Mouse (Mus musculus): ENCODE measurements around the gene Olfr203. TPM values are rescaled to one million over a fixed set of nuclear protein-coding genes. Genes with fewer than 3 reads are reported as not detected.
"Not testable (repeated sequence)": the region's sequence is repeated elsewhere in the genome, so short reads cannot be mapped to it uniquely, and the experiment has no call there.

Olfr203 gene
- polyA plus RNA-seq, 1 experiment from 2014 or later, result not detected

GRCm38 (mm10) chr16:59323262-59323661 is 24.6 kb downstream of the Olfr203 start:
- not testable (repeated sequence) for H3K4me3 ChIP-seq (ENCODE audit: low read depth, low read length); H3K36me3 ChIP-seq (ENCODE audit: control insufficient read depth, insufficient read depth, low read length); H3K27ac ChIP-seq (replicated peaks; ENCODE audit: low read depth, low read length); DNase-seq (ENCODE audit: low spot score); H3K4me2 ChIP-seq (ENCODE audit: low read depth, low read length); H3K9ac ChIP-seq (ENCODE audit: low read depth, low read length); H3K9me3 ChIP-seq (ENCODE audit: control insufficient read depth, low read length); ATAC-seq (ENCODE audit: low read depth); H3K27me3 ChIP-seq (replicated peaks; ENCODE audit: control insufficient read depth, insufficient read depth, low read length); H3K4me1 ChIP-seq (ENCODE audit: control insufficient read depth, insufficient read depth, low read length)
- WGBS, result 61% methylated on average over 1 of the region's 1 CpGs

GRCm38 (mm10) chr16:59331038-59331437 is 32.4 kb downstream of the Olfr203 start, which contains the start of gene Olfr205:
Gene Olfr205, minus strand, starts transcription at chr16:59331138.
- no peak within 1 kb of the TSS for H3K27ac ChIP-seq (replicated peaks; ENCODE audit: low read depth, low read length)
- DNase-seq (ENCODE audit: low spot score) (no peak), ATAC-seq (ENCODE audit: low read depth) (no peak)
- no peaks in the 10 kb centered on the region for H3K9me3 ChIP-seq (ENCODE audit: control insufficient read depth, low read length)
- no peaks in the 10 kb centered on the region for H3K27me3 ChIP-seq (replicated peaks; ENCODE audit: control insufficient read depth, insufficient read depth, low read length)
- H3K4me1 ChIP-seq (ENCODE audit: control insufficient read depth, insufficient read depth, low read length), result no peaks in the 10 kb centered on the region
- H3K36me3 ChIP-seq (ENCODE audit: control insufficient read depth, insufficient read depth, low read length), result no peaks in the 10 kb centered on the region
- no peak within 1 kb of the TSS for H3K4me2 ChIP-seq (ENCODE audit: low read depth, low read length)
- no peak within 1 kb of the TSS for H3K4me3 ChIP-seq (ENCODE audit: low read depth, low read length)
- H3K9ac ChIP-seq (ENCODE audit: low read depth, low read length), result no peak within 1 kb of the TSS

DNA sequence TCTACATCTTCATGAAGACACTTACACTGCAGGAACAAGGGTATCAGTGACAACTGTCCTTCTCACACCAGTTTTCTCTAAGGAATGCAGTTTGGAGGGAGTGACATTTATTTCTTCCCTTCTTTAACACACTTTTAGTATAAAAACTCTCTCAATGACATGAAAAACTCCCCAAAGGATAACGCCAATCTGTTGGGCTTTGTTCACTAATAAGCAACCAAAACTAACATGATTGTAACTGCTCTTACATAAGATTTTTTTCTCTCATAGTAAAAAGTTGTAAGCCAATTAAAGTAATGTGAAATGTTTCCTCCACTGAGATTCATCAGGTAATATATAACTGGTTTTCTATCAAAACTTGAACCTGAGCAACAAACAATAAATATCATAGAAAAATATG is 50.5 kb downstream of the Olfr203 start, which contains the start of gene Olfr206:
TSS of gene Olfr206 (minus strand) at position 101 of the 400 bp plus-strand sequence.
- no peak for ATAC-seq (ENCODE audit: low read depth)

More for the DNA sequence above, 50.5 kb downstream of the Olfr203 start, which contains the start of gene Olfr206:
- no peaks in the 10 kb centered on the region for H3K27me3 ChIP-seq (replicated peaks; ENCODE audit: control insufficient read depth, insufficient read depth, low read length)
- H3K4me3 ChIP-seq (ENCODE audit: low read depth, low read length), result no peak within 1 kb of the TSS
- no peak for DNase-seq (ENCODE audit: low spot score)
- no peak within 1 kb of the TSS for H3K9ac ChIP-seq (ENCODE audit: low read depth, low read length)
- no peaks in the 10 kb centered on the region for H3K36me3 ChIP-seq (ENCODE audit: control insufficient read depth, insufficient read depth, low read length)
- no peak within 1 kb of the TSS for H3K27ac ChIP-seq (replicated peaks; ENCODE audit: low read depth, low read length)
- WGBS, result 79% methylated on average over 1 of the region's 1 CpGs
- no peak within 1 kb of the TSS for H3K4me2 ChIP-seq (ENCODE audit: low read depth, low read length)
- no peaks in the 10 kb centered on the region for H3K4me1 ChIP-seq (ENCODE audit: control insufficient read depth, insufficient read depth, low read length)
- H3K9me3 ChIP-seq (ENCODE audit: control insufficient read depth, low read length), result no peaks in the 10 kb centered on the region

Other genes starting within 250 kb of the Olfr203 start
- not detected in 2 replicates for gene Olfr190, start 220.9 kb upstream of the Olfr203 start, polyA plus RNA-seq (2014; fragmentation: Nextera tagmentation; extraction: Ambion mirVana)
- not detected in 2 replicates for gene Olfr191, start 209.1 kb upstream of the Olfr203 start, polyA plus RNA-seq (2014; fragmentation: Nextera tagmentation; extraction: Ambion mirVana)
- gene Olfr193, start 187.0 kb upstream of the Olfr203 start, polyA plus RNA-seq (2014; fragmentation: Nextera tagmentation; extraction: Ambion mirVana), result not detected in 2 replicates
- not detected in 2 replicates for gene Olfr194, start 177.8 kb upstream of the Olfr203 start, polyA plus RNA-seq (2014; fragmentation: Nextera tagmentation; extraction: Ambion mirVana)
- not detected in 2 replicates for gene Olfr195, start 151.8 kb upstream of the Olfr203 start, polyA plus RNA-seq (2014; fragmentation: Nextera tagmentation; extraction: Ambion mirVana)
- gene Olfr196, start 128.4 kb upstream of the Olfr203 start, polyA plus RNA-seq (2014; fragmentation: Nextera tagmentation; extraction: Ambion mirVana), result not detected in 2 replicates
- gene Olfr198, start 95.3 kb upstream of the Olfr203 start, polyA plus RNA-seq (2014; fragmentation: Nextera tagmentation; extraction: Ambion mirVana), result not detected in 2 replicates
- not detected in 2 replicates for gene Olfr199, start 79.1 kb upstream of the Olfr203 start, polyA plus RNA-seq (2014; fragmentation: Nextera tagmentation; extraction: Ambion mirVana)
- 0.04 TPM in 1 of 2 replicates, not detected in the other for gene Olfr201, start 26.2 kb upstream of the Olfr203 start, polyA plus RNA-seq (2014; fragmentation: Nextera tagmentation; extraction: Ambion mirVana)
- gene Olfr202, start 12.1 kb upstream of the Olfr203 start, polyA plus RNA-seq (2014; fragmentation: Nextera tagmentation; extraction: Ambion mirVana), result not detected in 2 replicates
- not detected in 2 replicates for gene Olfr204, start 19.4 kb downstream of the Olfr203 start, polyA plus RNA-seq (2014; fragmentation: Nextera tagmentation; extraction: Ambion mirVana)
- not detected in 2 replicates for gene Olfr205, start 32.3 kb downstream of the Olfr203 start, polyA plus RNA-seq (2014; fragmentation: Nextera tagmentation; extraction: Ambion mirVana)
- not detected in 2 replicates for gene Olfr206, start 50.4 kb downstream of the Olfr203 start, polyA plus RNA-seq (2014; fragmentation: Nextera tagmentation; extraction: Ambion mirVana)
- not detected in 2 replicates for gene Olfr209, start 65.1 kb downstream of the Olfr203 start, polyA plus RNA-seq (2014; fragmentation: Nextera tagmentation; extraction: Ambion mirVana)
- 0.12 and 0.17 TPM in 2 replicates for gene Gabrr3, start 108.5 kb downstream of the Olfr203 start, polyA plus RNA-seq (2014; fragmentation: Nextera tagmentation; extraction: Ambion mirVana)
- 28.4 and 31.8 TPM in 2 replicates for gene Riox2, start 172.9 kb downstream of the Olfr203 start, polyA plus RNA-seq (2014; fragmentation: Nextera tagmentation; extraction: Ambion mirVana)

All from embryonic facial prominence, embryonic 14.5 days (tissue).